Comparison of ENCODE assay signal across 14 mouse cellular contexts in genomic region chr6:8403127-8403526, GRCm38 (mm10).
"Had no signal": no experiment of that assay in that cellular context is flagged by ENCODE, and none has a peak within 500 bp of the region (broad histone marks: within the 10 kb centered on the region; RNA-seq: fewer than 3 reads in every experiment).

No protein-coding gene starts in this region.

- H3K4me1 ChIP-seq: liver, embryonic 13.5 days; stomach, embryonic 15.5 days had no signal

- DNase-seq: kidney, adult 18-20 months; kidney, adult 9 months; kidney, postnatal 14 days; kidney, postnatal 4 days; liver, embryonic 13.5 days; lung, adult 2 months; lung, postnatal 14 days; lung, postnatal 4 days; midbrain, embryonic 14.5 days; right cerebral cortex, postnatal 14 days; spleen, adult 18-20 months; thymus, adult 18-20 months; thymus, postnatal 36 days had no signal

- H3K27ac ChIP-seq: liver, embryonic 13.5 days; stomach, embryonic 15.5 days had no signal

- H3K4me3 ChIP-seq: liver, embryonic 13.5 days; stomach, embryonic 15.5 days had no signal
